Mouse (Mus musculus) MEL (cell line): ENCODE measurements at regions not wholly inside any gene's neighbourhood (a gene's known extent, or its start where the extent isn't known, plus 50 kb on each side); places are given as distances from the start of the nearest gene placed in this dataset.

Experiments
- DNase-seq: peaks from one replicate; pipeline ENCODE4 v3.0.0; 2011; ENCODE audit warnings: low read depth, low spot score
- H3K27ac ChIP-seq: 2 replicates; pipeline ENCODE4 v1.5.1; 2012; ENCODE audit warnings: low read depth, mild to moderate bottlenecking, control low read depth, low read length, moderate library complexity; ENCODE audit not compliant: control insufficient read depth
- H3K27me3 ChIP-seq, 2 experiments: fragments of 150-350 bp in 1 of 2; sonication (generic) in 1 of 2; 2 replicates each; pipeline ENCODE4 v1.6.1; 2012; ENCODE audit warnings: low read length in 2 of 2, mild to moderate bottlenecking in 2 of 2, improper control_type of control experiment in 1 of 2, moderate library complexity in 1 of 2; ENCODE audit not compliant: insufficient read depth in 2 of 2, control insufficient read depth in 1 of 2
- H3K36me3 ChIP-seq, 2 experiments: 2 replicates each; pipeline ENCODE4 v1.6.1; 2012 to 2014; ENCODE audit warnings: low read length in 2 of 2, improper control_type of control experiment in 1 of 2, inconsistent platforms in 1 of 2, mild to moderate bottlenecking in 1 of 2; ENCODE audit not compliant: insufficient read depth in 2 of 2, control insufficient read depth in 1 of 2
- H3K4me1 ChIP-seq, 2 experiments: fragments of 150-350 bp in 1 of 2; sonication (generic) in 1 of 2; 2 replicates each; pipeline ENCODE4 v1.6.1; 2012; ENCODE audit warnings: low read length in 2 of 2, improper control_type of control experiment in 1 of 2, mild to moderate bottlenecking in 1 of 2; ENCODE audit not compliant: insufficient read depth in 2 of 2, control insufficient read depth in 1 of 2
- H3K4me3 ChIP-seq, 2 experiments: fragments of 150-350 bp in 1 of 2; sonication (generic) in 1 of 2; 2 replicates each; pipeline ENCODE4 v1.5.1; 2012; ENCODE audit warnings: low read depth in 2 of 2, low read length in 2 of 2, mild to moderate bottlenecking in 2 of 2, moderate library complexity in 2 of 2, control low read depth in 1 of 2, improper control_type of control experiment in 1 of 2; ENCODE audit not compliant: control insufficient read depth in 1 of 2, insufficient read depth in 1 of 2
- H3K79me2 ChIP-seq: 2 replicates; pipeline ENCODE4 v1.6.1; 2012; ENCODE audit warnings: mild to moderate bottlenecking, low read length, moderate library complexity; ENCODE audit not compliant: control insufficient read depth, poor library complexity, insufficient read depth
- H3K9ac ChIP-seq: 2 replicates; pipeline ENCODE4 v1.6.1; 2012; ENCODE audit warnings: low read depth, mild to moderate bottlenecking, control low read depth, low read length, moderate library complexity; ENCODE audit not compliant: control insufficient read depth, poor library complexity, severe bottlenecking
- H3K9me3 ChIP-seq: fragments of 150-350 bp; sonication (generic); replicated peaks from 2 replicates; pipeline ENCODE4 v1.6.1; 2012; ENCODE audit warnings: mild to moderate bottlenecking, low read length, improper control_type of control experiment, moderate library complexity; ENCODE audit not compliant: insufficient read depth
- BHLHE40 ChIP-seq: IDR thresholded peaks from 2 replicates; pipeline ENCODE4 v1.6.1; 2012; ENCODE audit warnings: low read depth, mild to moderate bottlenecking, inconsistent platforms, low read length, improper control_type of control experiment, borderline replicate concordance
- CHD2 ChIP-seq: IDR thresholded peaks from 2 replicates; pipeline ENCODE4 v1.6.1; 2011; ENCODE audit warnings: low read length, improper control_type of control experiment
- ELF1 ChIP-seq: IDR thresholded peaks from 2 replicates; pipeline ENCODE4 v1.6.1; 2014; ENCODE audit warnings: low read depth, mild to moderate bottlenecking, inconsistent platforms, low read length, improper control_type of control experiment, moderate library complexity
- GABPA ChIP-seq: IDR thresholded peaks from 2 replicates; pipeline ENCODE4 v1.6.1; 2012; ENCODE audit warnings: low read depth, mild to moderate bottlenecking, inconsistent platforms, low read length, improper control_type of control experiment, moderate library complexity
- GATA1 ChIP-seq: IDR thresholded peaks from 2 replicates; pipeline ENCODE4 v1.6.1; 2011; ENCODE audit warnings: low read depth, low read length, improper control_type of control experiment
- HCFC1 ChIP-seq: IDR thresholded peaks from 2 replicates; pipeline ENCODE4 v1.6.1; 2012; ENCODE audit warnings: low read depth, mild to moderate bottlenecking, inconsistent platforms, low read length, improper control_type of control experiment, moderate library complexity
- JUND ChIP-seq: IDR thresholded peaks from 2 replicates; pipeline ENCODE4 v1.6.1; 2011; ENCODE audit warnings: low read depth, mild to moderate bottlenecking, improper control_type of control experiment, low read length
- MAFK ChIP-seq: IDR thresholded peaks from 2 replicates; pipeline ENCODE4 v1.6.1; 2011; ENCODE audit warnings: low read depth, mild to moderate bottlenecking, low read length, improper control_type of control experiment, borderline replicate concordance
- MAZ ChIP-seq: IDR thresholded peaks from 2 replicates; pipeline ENCODE4 v1.6.1; 2012; ENCODE audit warnings: low read depth, mild to moderate bottlenecking, inconsistent platforms, low read length, improper control_type of control experiment
- MXI1 ChIP-seq: IDR thresholded peaks from 2 replicates; pipeline ENCODE4 v1.6.1; 2011; ENCODE audit warnings: mild to moderate bottlenecking, low read depth, low read length, improper control_type of control experiment
- MYC ChIP-seq: IDR thresholded peaks from 2 replicates; pipeline ENCODE4 v1.6.1; 2011; ENCODE audit warnings: low read depth, mild to moderate bottlenecking, low read length, improper control_type of control experiment, moderate library complexity
- NRF1 ChIP-seq: IDR thresholded peaks from 2 replicates; pipeline ENCODE4 v1.6.1; 2014; ENCODE audit warnings: low read depth, mild to moderate bottlenecking, inconsistent platforms, low read length, improper control_type of control experiment, moderate library complexity; ENCODE audit not compliant: poor library complexity, insufficient read depth, severe bottlenecking
- POLR2A ChIP-seq, 2 experiments: IDR thresholded peaks; 2 replicates each; pipeline ENCODE4 v1.6.1; 2011 to 2012; ENCODE audit warnings: low read length in 2 of 2, mild to moderate bottlenecking in 2 of 2, control low read depth in 1 of 2, improper control_type of control experiment in 1 of 2, low read depth in 1 of 2, moderate library complexity in 1 of 2; ENCODE audit not compliant: control insufficient read depth in 1 of 2, insufficient read depth in 1 of 2, poor library complexity in 1 of 2
- POLR2AphosphoS5 ChIP-seq: IDR thresholded peaks from 2 replicates; pipeline ENCODE4 v1.6.1; 2012; ENCODE audit warnings: low read depth, borderline replicate concordance, mild to moderate bottlenecking, inconsistent platforms, low read length, moderate library complexity, mixed read lengths
- RAD21 ChIP-seq: IDR thresholded peaks from 2 replicates; pipeline ENCODE4 v1.6.1; 2011; ENCODE audit warnings: mild to moderate bottlenecking, low read depth, low read length, improper control_type of control experiment
- TBP ChIP-seq: IDR thresholded peaks from 2 replicates; pipeline ENCODE4 v1.8.0; 2011; ENCODE audit warnings: low read depth, low read length, improper control_type of control experiment
- UBTF ChIP-seq: IDR thresholded peaks from 2 replicates; pipeline ENCODE4 v1.6.1; 2012; ENCODE audit warnings: low read depth, mild to moderate bottlenecking, inconsistent platforms, low read length, improper control_type of control experiment, moderate library complexity, borderline replicate concordance; ENCODE audit not compliant: insufficient read depth
- USF1 ChIP-seq: IDR thresholded peaks from 2 replicates; pipeline ENCODE4 v1.6.1; 2014; ENCODE audit warnings: low read depth, mild to moderate bottlenecking, inconsistent platforms, low read length, improper control_type of control experiment, moderate library complexity
- USF2 ChIP-seq, 2 experiments: IDR thresholded peaks; 2 replicates each; pipeline ENCODE4 v1.6.1; 2011 to 2012; ENCODE audit warnings: improper control_type of control experiment in 2 of 2, low read length in 2 of 2, borderline replicate concordance in 1 of 2, inconsistent platforms in 1 of 2, low read depth in 1 of 2, mild to moderate bottlenecking in 1 of 2; ENCODE audit not compliant: insufficient read depth in 1 of 2
- ZC3H11A ChIP-seq: IDR thresholded peaks from 2 replicates; pipeline ENCODE4 v1.6.1; 2012; ENCODE audit warnings: low read depth, mild to moderate bottlenecking, inconsistent platforms, low read length, improper control_type of control experiment
- ZKSCAN1 ChIP-seq: IDR thresholded peaks from 2 replicates; pipeline ENCODE4 v1.6.1; 2012; ENCODE audit warnings: low read depth, mild to moderate bottlenecking, inconsistent platforms, low read length, improper control_type of control experiment, moderate library complexity
- ZMIZ1 ChIP-seq: IDR thresholded peaks from 2 replicates; pipeline ENCODE4 v1.6.1; 2012; ENCODE audit warnings: low read depth, mild to moderate bottlenecking, inconsistent platforms, low read length, improper control_type of control experiment, moderate library complexity

- Histone ChIP-seq H3K27ac (no peak overlapping the region), H3K27me3 (no peaks in the 10 kb centered on the region), H3K4me1 (no peaks in the 10 kb centered on the region), H3K9ac (no peak overlapping the region), H3K9me3 (no peaks in the 10 kb centered on the region), H3K79me2 (no peaks in the 10 kb centered on the region), H3K36me3 (no peaks in the 10 kb centered on the region), H3K4me3 (no peak overlapping the region)
- TF ChIP-seq ELF1 (no peak), BHLHE40 (no peak), MYC (no peak), MAZ (no peak), ZKSCAN1 (no peak), CHD2 (no peak), USF2 (IDR thresholded peaks at IDR 0.05; ENCODE audit: borderline replicate concordance in 1 of 2, insufficient read depth in 1 of 2, low read depth in 1 of 2, low read length in 2 of 2) (no peak), HCFC1 (no peak), POLR2A (IDR thresholded peaks at IDR 0.05; ENCODE audit: control insufficient read depth in 1 of 2, insufficient read depth in 1 of 2, low read depth in 1 of 2, low read length in 2 of 2, poor library complexity in 1 of 2) (no peak), GATA1 (no peak), ZC3H11A (no peak), NRF1 (no peak), RAD21 (no peak), ZMIZ1 (no peak), MXI1 (no peak), JUND (no peak), MAFK (no peak), TBP (no peak), GABPA (no peak)
- DNase-seq = no peak
These were observed 1582.4 kb upstream of the Tenm2 start for GRCm38 (mm10) chr11:38818141-38818540.

- TF ChIP-seq MXI1 (no peak), ZMIZ1 (no peak), USF1 (no peak), UBTF (no peak), POLR2AphosphoS5 (no peak)
- no peaks in the 10 kb centered on the region for H3K36me3 ChIP-seq
- H3K27me3 ChIP-seq = no peaks in the 10 kb centered on the region
- H3K4me1 ChIP-seq = no peaks in the 10 kb centered on the region
- no peaks in the 10 kb centered on the region for H3K9me3 ChIP-seq
- H3K27ac ChIP-seq = no peak overlapping the region
- no peak for DNase-seq
- H3K4me3 ChIP-seq = no peak overlapping the region
- H3K9ac ChIP-seq = no peak overlapping the region
- no peaks in the 10 kb centered on the region for H3K79me2 ChIP-seq
These were observed 1547.8 kb upstream of the Tenm2 start for GRCm38 (mm10) chr11:38783548-38783947.
